Mouse (Mus musculus) bone marrow macrophage, adult 2 months (primary cell): ENCODE measurements at regions not wholly inside any gene's neighbourhood (a gene's known extent, or its start where the extent isn't known, plus 50 kb on each side); places are given as distances from the start of the nearest gene placed in this dataset.

Source experiments
- H3K27ac ChIP-seq: 2 replicates; pipeline ENCODE4 v1.5.1; 2012; ENCODE audit warnings: low read depth, low read length; ENCODE audit not compliant: insufficient read depth
- H3K4me1 ChIP-seq: 2 replicates; pipeline ENCODE4 v1.6.1; 2012; ENCODE audit warnings: low read length; ENCODE audit not compliant: control insufficient read depth, insufficient read depth
- H3K4me3 ChIP-seq: 2 replicates; pipeline ENCODE4 v1.5.1; 2012; ENCODE audit warnings: mild to moderate bottlenecking, low read length, moderate library complexity; ENCODE audit not compliant: insufficient read depth
- CTCF ChIP-seq: IDR thresholded peaks from 2 replicates; pipeline ENCODE4 v1.5.1; 2012; ENCODE audit warnings: low read depth, mild to moderate bottlenecking, low read length, moderate library complexity
- POLR2A ChIP-seq: IDR thresholded peaks from 2 replicates; pipeline ENCODE4 v1.6.1; 2012; ENCODE audit warnings: mild to moderate bottlenecking, low read depth, low read length, borderline replicate concordance

DNA sequence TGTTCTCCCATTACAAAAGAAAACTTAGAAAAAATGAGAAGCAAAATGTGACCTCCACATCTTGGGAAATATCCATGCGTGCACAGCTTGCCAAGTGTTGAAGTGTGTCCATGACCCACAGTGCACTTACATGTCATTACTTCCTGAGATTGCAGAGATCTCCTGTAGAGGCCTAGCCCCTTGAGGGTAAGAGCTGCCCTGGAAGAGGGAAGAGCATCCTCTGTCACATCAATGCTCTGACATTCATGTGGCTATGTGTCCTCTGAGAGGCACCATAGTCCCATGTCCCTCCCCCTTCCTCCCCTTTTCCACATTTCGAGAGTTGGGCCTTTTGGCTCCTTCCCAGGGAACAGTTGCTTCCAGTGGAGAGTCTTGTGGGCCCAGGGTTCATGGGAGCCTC lies 121.4 kb upstream of the Gas1 start:
- Histone ChIP-seq H3K4me3 (no peak overlapping the region), H3K27ac (no peak overlapping the region), H3K4me1 (no peaks in the 10 kb centered on the region)
- TF ChIP-seq CTCF, result no peak
- TF ChIP-seq POLR2A, result no peak

DNA sequence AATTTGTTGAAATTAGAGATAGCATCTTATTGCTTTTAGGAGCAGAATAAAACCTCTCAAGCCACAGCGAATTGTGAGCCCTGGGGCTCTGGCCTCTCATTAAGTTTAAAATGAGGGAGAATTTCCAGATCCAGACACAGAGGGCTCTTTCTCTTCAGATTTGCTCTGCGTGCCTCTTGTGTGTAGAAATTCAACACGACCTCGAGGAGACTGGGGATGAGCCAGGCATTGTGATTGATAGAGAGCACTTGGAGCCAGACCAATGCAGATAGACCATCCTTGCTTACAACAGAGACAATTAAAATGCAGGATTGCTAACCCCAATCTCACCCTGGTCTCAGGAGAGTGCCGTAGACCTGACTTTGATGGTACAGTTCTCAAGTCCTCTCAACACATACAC lies 121.9 kb upstream of the Gas1 start:
- Histone ChIP-seq H3K4me1 (no peaks in the 10 kb centered on the region), H3K27ac (no peak overlapping the region), H3K4me3 (no peak overlapping the region)
- TF ChIP-seq CTCF (no peak), POLR2A (no peak)

- Histone ChIP-seq H3K27ac (no peak overlapping the region), H3K4me1 (no peaks in the 10 kb centered on the region), H3K4me3 (no peak overlapping the region)
- TF ChIP-seq CTCF (no peak), POLR2A (no peak)
These were observed 126.4 kb upstream of the Gas1 start for GRCm38 (mm10) chr13:60303561-60303960.

GRCm38 (mm10) chr13:60305028-60305810 lies 128.1 kb upstream of the Gas1 start:
- Histone ChIP-seq H3K4me3 (no peak overlapping the region), H3K27ac (no peak overlapping the region), H3K4me1 (no peaks in the 10 kb centered on the region)
- TF ChIP-seq CTCF, result no peak
- TF ChIP-seq POLR2A, result no peak

DNA sequence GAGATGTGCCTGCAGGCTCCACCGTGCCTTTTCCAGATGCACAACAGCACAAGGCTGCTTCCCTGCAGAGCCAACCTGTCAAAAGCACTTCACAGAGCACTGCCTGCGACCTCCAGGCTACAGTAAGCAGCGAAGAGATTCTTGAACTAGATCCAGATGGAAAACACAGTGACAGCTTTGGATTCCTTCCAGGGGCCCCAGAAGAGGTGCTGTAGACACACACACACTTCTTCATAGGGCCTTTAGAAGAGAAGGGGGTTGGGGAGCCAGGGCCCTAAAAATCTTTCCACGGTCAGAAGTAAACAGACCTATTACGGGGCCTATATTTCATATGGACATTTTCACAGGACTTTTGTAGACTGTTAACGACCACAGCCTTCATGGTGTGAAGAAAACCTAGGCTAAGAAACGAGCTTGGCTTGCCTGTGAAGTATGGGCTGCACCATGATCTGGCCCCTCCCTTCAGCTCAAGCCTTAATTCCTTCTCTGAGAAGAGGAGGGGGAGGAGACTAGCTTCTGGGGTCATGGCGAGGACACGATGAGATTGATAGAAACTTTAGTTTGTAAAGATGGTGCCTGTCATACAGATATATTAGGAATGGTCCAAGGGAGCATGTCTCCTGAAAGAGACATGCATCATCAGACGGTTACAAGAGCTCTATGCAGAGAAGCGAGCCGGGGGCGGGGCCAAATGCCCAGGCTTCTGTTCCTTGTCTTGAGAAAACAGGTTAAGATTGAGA lies 131.1 kb upstream of the Gas1 start:
- TF ChIP-seq CTCF (no peak), POLR2A (no peak)
- Histone ChIP-seq H3K4me3 (no peak overlapping the region), H3K27ac (no peak overlapping the region), H3K4me1 (no peaks in the 10 kb centered on the region)

DNA sequence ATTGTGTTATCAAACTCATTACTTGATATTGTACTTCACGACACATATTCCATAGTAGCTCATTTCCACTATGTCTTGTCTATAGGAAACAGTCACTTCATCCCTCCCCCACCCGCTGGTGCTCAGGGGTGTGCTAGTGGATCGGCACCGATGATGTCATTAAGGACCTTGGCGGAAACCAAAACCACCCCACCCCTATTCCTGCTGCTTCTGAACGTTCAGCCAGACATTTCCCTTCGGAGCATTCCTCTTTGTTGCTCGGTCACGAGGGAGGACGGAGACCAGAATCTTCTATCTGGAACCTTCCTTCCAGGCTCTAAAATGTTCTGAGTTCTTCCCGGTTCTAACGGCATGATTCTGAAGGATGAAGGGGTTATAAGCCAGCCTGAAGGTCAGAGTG lies 132.3 kb upstream of the Gas1 start:
- TF ChIP-seq CTCF (no peak), POLR2A (no peak)
- Histone ChIP-seq H3K4me3 (no peak overlapping the region), H3K27ac (no peak overlapping the region), H3K4me1 (no peaks in the 10 kb centered on the region)

- no peak overlapping the region for H3K4me3 ChIP-seq
- H3K4me1 ChIP-seq, result no peaks in the 10 kb centered on the region
- H3K27ac ChIP-seq, result no peak overlapping the region
- TF ChIP-seq POLR2A, result no peak
- no peak for TF ChIP-seq CTCF
These were observed 132.8 kb upstream of the Gas1 start for GRCm38 (mm10) chr13:60309926-60310325.

- TF ChIP-seq POLR2A, result no peak
- no peak for TF ChIP-seq CTCF
- no peak overlapping the region for H3K27ac ChIP-seq
- no peak overlapping the region for H3K4me3 ChIP-seq
- H3K4me1 ChIP-seq, result no peaks in the 10 kb centered on the region
These were observed 135.4 kb upstream of the Gas1 start for GRCm38 (mm10) chr13:60312397-60313085.

DNA sequence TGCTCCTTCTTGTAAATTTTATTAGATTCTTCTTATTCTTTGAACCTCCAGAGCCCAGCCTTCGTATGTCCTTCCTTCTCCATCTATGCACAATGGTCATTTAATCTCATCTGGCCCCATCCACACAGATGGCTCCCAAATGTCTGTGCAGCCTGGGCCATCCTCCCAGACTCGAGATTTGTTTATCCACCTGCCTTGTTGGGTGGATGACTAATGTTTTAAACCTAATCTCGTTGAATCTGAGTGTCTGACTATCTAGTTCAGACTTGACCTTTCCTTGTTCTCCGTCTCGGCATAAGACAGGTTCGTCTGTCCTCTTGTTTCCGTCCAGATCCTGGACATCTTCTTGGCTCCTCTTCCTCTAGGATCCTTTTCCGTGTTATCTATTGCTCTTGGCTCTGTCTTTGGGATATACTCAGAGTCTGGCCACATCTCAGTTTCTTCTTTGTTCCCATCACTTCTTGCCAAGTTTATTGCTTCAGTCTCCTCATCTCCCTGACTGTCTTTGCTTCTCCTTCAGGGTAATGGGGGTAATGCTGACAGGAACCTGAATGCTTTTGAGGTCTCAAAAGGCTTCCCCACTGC lies 141.4 kb upstream of the Gas1 start:
- Histone ChIP-seq H3K27ac (no peak overlapping the region), H3K4me1 (no peaks in the 10 kb centered on the region), H3K4me3 (no peak overlapping the region)
- TF ChIP-seq CTCF (no peak), POLR2A (no peak)

DNA sequence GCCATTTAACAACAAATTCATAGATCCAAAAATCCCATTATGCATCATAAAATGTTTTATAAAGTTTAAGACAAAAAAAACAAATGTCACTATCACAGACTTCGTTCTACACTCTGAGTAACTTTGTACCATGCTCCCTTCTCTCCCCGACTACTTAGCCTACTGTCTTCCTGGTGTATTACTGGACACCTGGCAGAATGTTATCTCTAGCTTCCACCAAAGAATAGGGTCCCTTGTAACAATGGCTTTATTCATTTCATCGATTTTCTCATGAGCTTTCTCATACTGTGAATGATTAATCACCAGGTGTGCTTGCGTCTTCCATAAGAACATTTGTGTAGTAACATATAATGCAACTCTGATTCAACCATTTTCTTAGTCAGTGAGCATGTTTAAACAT lies 142.1 kb upstream of the Gas1 start:
- no peaks in the 10 kb centered on the region for H3K4me1 ChIP-seq
- H3K27ac ChIP-seq, result no peak overlapping the region
- H3K4me3 ChIP-seq, result no peak overlapping the region
- TF ChIP-seq POLR2A (no peak), CTCF (no peak)
